Mouse (Mus musculus): Measurements from ENCODE around the gene Sat2. TPM values are rescaled to one million over a fixed set of nuclear protein-coding genes. Genes with fewer than 3 reads are reported as not detected.
A peak's percentile ranks its signal among the peaks of the same experiment; 100 is the strongest.
"Not testable (repeated sequence)": the region's sequence is repeated elsewhere in the genome, so short reads cannot be mapped to it uniquely, and the experiment has no call there.

Gene Sat2
- polyA plus RNA-seq, 1 experiment from 2014 or later = 21.8 TPM

DNA sequence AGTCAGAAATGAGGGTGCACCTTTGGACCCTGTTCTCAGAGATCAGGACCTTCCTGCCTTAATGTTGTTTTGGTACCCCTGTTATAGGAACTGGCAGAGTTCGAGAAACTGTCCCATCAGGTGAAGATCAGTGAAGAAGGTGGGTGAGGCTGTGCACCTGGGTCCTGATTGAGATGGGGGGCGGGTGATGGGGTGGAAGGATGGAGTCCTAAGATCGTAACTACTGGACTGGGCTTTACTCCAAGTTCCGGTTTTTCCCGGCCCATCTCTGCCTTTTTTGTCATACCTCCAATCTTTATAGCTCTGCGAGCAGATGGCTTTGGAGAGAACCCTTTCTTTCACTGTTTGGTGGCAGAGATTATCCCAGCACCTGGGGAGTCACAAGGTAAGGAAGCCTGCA is 582 bp downstream of the Sat2 start:
- WGBS = 39% methylated on average over 6 of the region's 6 CpGs
- Histone ChIP-seq H3K4me1 (peaks cover 31% of the 10 kb centered on the region), H3K9me3 (no peaks in the 10 kb centered on the region), H3K27me3 (ENCODE audit: insufficient read depth, poor library complexity, severe bottlenecking) (peaks cover 3% of the 10 kb centered on the region; the same call in 1 of the 2 replicates), H3K27ac (peak overlapping the region; percentile 93), H3K36me3 (no peaks in the 10 kb centered on the region), H3K4me3 (peak overlapping the region; percentile 74)
- DNase-seq (ENCODE audit: low spot score) = no peak

DNA sequence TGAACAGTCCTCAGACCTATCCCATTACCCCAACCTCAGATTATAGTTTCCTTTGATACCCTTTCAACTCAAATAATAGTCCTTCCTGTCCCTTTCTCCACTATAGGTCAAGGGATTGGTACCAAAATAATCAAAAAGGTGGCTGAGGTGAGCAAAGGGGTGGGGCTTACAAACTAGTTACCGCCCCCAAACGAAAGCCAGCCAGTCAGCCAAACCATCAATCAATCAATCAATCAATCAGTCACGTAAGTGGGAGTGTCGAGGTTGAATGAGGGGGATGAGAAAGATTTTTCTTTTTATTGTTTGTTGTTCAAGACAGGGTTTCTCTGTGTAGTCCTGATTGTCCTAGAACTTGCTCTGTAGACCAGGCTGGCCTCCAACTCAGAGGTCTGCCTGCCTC is 1.2 kb downstream of the Sat2 start:
- peak overlapping the region; percentile 74; the same call in 1 of the 2 replicates for H3K4me3 ChIP-seq
- H3K36me3 ChIP-seq = no peaks in the 10 kb centered on the region
- H3K4me1 ChIP-seq = peaks cover 26% of the 10 kb centered on the region
- 56% methylated on average over 4 of the region's 4 CpGs for WGBS
- H3K27me3 ChIP-seq (ENCODE audit: insufficient read depth, poor library complexity, severe bottlenecking) = no peaks in the 10 kb centered on the region
- 0 out of 2 replicates have a peak overlapping the region, but pooled peaks have one; percentile 93 for H3K27ac ChIP-seq
- DNase-seq (ENCODE audit: low spot score) = no peak
- no peaks in the 10 kb centered on the region for H3K9me3 ChIP-seq

DNA sequence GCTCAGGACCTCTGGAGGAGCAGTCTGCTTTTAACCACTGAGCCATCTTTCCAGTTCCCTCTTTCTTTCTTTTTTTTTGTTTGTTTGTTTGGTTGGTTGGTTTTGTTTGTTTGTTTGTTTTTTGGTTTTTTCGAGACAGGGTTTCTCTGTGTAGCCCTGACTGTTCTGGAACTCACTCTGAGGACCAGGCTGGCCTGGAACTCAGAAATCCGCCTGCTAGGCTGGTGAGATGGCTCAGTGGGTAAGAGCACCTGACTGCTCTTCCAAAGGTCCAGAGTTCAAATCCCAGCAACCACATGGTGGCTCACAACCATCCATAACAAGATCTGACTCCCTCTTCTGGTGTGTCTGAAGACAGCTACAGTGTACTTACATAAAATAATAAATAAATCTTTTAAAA is 2.5 kb downstream of the Sat2 start:
- WGBS = 85% methylated on average over 2 of the region's 2 CpGs
- H3K4me3 ChIP-seq; H3K27ac ChIP-seq; H3K36me3 ChIP-seq; H3K27me3 ChIP-seq (ENCODE audit: insufficient read depth, poor library complexity, severe bottlenecking); DNase-seq (ENCODE audit: low spot score); H3K9me3 ChIP-seq: not testable (repeated sequence)
- peaks cover 22% of the 10 kb centered on the region for H3K4me1 ChIP-seq

DNA sequence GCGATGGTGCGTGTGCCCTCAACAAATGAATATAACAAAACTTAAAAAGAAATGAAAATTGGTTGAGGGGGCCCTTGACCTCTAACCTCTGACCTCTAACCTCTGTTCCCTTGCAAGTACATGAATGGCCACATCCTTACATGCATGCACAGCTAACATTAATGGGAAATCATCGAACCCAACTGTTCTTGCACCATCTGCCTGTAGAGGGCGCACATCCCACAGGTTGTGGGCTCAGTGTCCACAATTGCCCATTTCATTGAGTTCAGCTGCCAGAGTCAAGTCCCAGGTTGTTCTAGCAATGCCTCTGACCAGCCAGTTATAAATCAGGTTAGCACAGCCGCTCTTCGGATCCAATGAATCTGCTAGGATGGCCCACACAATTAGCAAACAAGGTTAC is 6.5 kb downstream of the Sat2 start:
- Histone ChIP-seq H3K9me3 (no peaks in the 10 kb centered on the region), H3K4me1 (0 out of 2 replicates have a peak, but pooled peaks cover 4% of the 10 kb centered on the region), H3K36me3 (no peaks in the 10 kb centered on the region), H3K4me3 (no peak overlapping the region), H3K27ac (no peak overlapping the region), H3K27me3 (ENCODE audit: insufficient read depth, poor library complexity, severe bottlenecking) (no peaks in the 10 kb centered on the region)
- 36% methylated on average over 6 of the region's 6 CpGs for WGBS
- DNase-seq (ENCODE audit: low spot score) = peak; percentile 92

DNA sequence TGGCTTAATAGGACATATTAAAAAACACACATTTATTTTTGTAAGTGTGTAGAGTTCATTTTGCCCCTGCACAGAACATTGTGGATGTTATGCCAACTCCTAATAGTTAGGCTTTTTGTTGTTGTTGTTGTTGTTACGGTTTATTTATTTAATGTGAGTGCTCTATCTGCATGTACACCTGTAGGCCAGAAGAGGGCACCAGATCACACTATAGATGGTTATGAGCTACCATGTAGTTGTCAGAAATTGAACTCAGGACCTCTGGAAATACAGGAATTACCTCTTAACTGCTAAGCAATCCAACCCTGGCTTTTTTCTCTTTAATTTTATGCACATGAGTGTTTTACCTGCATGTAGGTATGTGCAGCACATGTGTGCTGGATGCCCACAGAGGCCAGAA is 8.0 kb downstream of the Sat2 start:
- DNase-seq (ENCODE audit: low spot score) = no peak
- Histone ChIP-seq H3K9me3 (no peaks in the 10 kb centered on the region), H3K27me3 (ENCODE audit: insufficient read depth, poor library complexity, severe bottlenecking) (no peaks in the 10 kb centered on the region), H3K36me3 (no peaks in the 10 kb centered on the region), H3K4me3 (no peak overlapping the region), H3K27ac (no peak overlapping the region), H3K4me1 (peaks cover 16% of the 10 kb centered on the region)
- 69% methylated on average over 1 of the region's 1 CpGs for WGBS

DNA sequence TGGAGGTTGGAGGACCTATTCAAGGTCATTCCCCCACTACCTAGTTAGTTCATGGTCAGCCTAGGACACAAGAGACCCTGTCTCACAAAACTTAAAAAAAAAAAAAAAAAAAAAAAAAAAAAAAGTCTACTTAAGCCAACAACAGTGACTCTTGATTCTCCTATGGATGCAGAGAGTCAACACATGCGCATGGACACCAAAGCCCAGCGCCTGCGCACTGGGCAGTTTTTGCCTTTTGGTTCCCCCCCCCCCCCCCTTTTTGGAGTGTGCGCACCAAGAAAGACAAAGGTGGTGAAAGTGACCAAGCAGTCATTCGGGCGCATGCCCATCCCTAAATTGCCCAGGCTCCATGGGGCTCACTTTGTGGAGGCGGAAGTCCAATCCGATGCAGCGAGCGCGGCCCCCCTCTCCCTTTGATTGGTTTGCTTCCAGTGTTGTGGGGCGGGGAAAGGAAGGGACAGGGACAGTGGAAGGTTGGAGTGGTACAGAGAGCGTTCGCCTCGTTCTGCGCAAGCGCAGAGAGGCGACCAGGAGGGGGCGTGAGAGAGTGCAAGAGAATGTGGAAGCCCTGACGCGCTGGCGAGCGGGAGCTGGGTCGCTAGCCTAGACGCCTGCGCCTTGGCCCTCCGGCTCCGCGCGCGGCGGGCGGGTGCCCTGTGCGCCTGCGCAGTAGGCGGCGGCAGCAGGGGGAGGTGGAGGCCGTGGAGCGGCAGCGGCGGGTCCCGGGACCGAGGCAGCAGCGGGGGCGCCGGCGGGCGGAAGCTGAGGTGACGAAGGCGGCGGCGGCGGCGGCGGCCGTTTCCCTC is 10.7 kb downstream of the Sat2 start, which contains the start of gene Fxr2:
TSS of gene Fxr2 (plus strand) at position 707 of the 806 bp plus-strand sequence.
- WGBS = under 1% methylated on average over 55 of the region's 56 CpGs
- H3K4me3 ChIP-seq = peak within 1 kb of the TSS; percentile 99
- H3K9me3 ChIP-seq = no peaks in the 10 kb centered on the region
- peak within 1 kb of the TSS; percentile 98 for H3K27ac ChIP-seq
- peak; percentile 100 for DNase-seq (ENCODE audit: low spot score)
- peaks cover 10% of the 10 kb centered on the region for H3K36me3 ChIP-seq
- H3K27me3 ChIP-seq (ENCODE audit: insufficient read depth, poor library complexity, severe bottlenecking) = no peaks in the 10 kb centered on the region
- peaks cover 29% of the 10 kb centered on the region for H3K4me1 ChIP-seq

DNA sequence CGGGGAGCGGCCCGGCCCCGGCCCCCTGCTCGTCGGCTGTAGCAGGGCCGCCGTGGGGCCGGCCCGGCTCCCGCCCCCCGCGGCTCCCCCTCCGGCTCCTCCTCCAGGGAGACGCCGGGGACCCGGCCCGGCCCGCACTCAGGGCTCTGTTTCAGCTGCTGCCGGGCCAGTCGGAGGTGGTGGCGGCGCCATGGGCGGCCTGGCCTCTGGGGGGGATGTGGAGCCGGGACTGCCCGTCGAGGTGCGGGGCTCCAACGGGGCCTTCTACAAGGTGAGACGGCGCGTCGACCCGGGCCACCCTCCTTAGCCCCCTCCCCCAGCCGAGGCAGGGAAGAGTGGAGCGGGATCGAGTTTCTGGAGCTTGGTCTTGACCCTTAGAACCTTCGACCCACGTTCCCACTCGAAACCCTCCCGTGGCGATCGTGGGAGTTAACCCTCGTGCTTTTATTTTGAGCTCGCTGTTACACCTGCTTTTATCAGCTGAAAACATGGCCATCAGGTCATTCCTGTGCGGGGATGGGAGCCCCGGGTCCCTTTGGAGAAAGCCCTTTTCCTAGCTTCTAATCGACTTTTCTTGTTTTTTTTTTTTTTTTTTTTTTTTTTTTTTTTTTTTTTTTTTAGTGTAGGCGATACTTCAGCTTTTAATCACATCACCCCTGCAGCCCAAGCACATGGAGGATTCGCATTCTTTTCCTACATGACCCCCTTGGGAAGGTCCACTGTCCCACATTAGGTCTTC is 11.5 kb downstream of the Sat2 start:
- WGBS = 1% methylated on average over 50 of the region's 50 CpGs
- H3K36me3 ChIP-seq = peaks cover 15% of the 10 kb centered on the region
- peak; percentile 89 for DNase-seq (ENCODE audit: low spot score)
- peak overlapping the region; percentile 99 for H3K4me3 ChIP-seq
- peaks cover 29% of the 10 kb centered on the region for H3K4me1 ChIP-seq
- H3K9me3 ChIP-seq = no peaks in the 10 kb centered on the region
- H3K27ac ChIP-seq = peak overlapping the region; percentile 98
- no peaks in the 10 kb centered on the region for H3K27me3 ChIP-seq (ENCODE audit: insufficient read depth, poor library complexity, severe bottlenecking)

DNA sequence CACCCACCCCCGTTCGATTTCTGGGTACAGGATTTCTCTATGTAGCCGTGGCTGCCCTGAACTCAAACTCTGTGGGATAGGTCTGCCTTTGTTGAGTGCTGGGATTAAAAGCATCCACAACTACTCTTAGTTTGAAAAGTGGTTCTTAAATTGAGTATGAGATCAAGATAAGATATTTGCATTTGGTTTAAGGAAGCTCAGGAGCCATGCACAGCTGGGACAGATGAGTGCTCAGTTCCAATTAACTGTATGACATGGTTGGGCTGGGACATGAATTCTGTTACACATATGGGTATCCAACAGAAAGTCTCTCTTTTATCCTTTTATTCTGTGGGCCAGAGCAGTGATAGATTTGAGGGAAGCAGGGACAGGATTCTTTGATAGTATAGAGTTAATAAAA is 13.6 kb downstream of the Sat2 start:
- peaks cover 29% of the 10 kb centered on the region for H3K4me1 ChIP-seq
- no peaks in the 10 kb centered on the region for H3K9me3 ChIP-seq
- H3K27ac ChIP-seq = no peak overlapping the region
- no peak for DNase-seq (ENCODE audit: low spot score)
- peaks cover 33% of the 10 kb centered on the region for H3K36me3 ChIP-seq
- H3K4me3 ChIP-seq = no peak overlapping the region
- 89% methylated on average over 3 of the region's 3 CpGs for WGBS
- no peaks in the 10 kb centered on the region for H3K27me3 ChIP-seq (ENCODE audit: insufficient read depth, poor library complexity, severe bottlenecking)

DNA sequence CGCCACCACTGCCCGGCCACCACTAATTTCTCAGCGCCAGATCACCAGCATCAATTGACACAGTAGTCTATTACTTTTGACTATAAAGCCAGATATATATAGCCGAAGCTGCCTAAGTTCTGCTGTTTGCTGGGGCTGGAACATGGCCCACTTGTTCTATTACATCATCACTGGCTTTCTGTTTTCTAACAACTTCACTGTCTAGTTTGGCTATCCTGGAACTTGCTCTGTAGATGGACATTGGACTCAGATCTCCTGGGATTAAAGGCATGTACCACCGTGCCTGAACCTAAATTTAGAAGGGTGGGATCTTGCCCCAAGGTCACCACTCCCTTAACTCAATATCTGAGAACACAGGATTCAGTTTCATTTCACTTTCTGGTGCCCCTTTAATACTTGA is 24.0 kb downstream of the Sat2 start:
- Histone ChIP-seq H3K9me3 (no peaks in the 10 kb centered on the region), H3K36me3 (peaks cover 97% of the 10 kb centered on the region), H3K4me3 (no peak overlapping the region), H3K27ac (no peak overlapping the region), H3K4me1 (no peaks in the 10 kb centered on the region), H3K27me3 (ENCODE audit: insufficient read depth, poor library complexity, severe bottlenecking) (no peaks in the 10 kb centered on the region)
- no peak for DNase-seq (ENCODE audit: low spot score)
- WGBS = 88% methylated on average over 5 of the region's 5 CpGs

DNA sequence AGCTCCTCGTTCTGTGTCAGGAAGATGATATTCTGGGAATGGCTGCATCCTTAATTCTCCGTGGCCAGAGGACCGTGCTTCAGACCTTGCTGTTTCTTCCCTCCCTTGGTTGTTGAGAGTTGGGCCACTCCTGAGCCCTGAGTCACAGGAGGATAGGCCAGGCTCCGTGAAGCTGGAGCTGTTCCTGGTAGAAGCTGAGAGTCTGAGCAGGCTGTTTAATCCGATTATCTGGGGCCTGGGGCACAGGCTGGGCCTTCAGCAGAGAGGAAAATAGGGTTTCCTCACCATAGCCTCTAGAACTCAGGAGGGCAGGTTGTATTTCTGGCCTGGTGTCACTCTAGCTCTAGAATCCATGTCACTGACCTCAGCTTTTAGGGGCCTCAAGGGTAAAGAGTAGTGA is 31.6 kb downstream of the Sat2 start:
- H3K9me3 ChIP-seq = no peaks in the 10 kb centered on the region
- no peak overlapping the region for H3K4me3 ChIP-seq
- 68% methylated on average over 5 of the region's 5 CpGs for WGBS
- DNase-seq (ENCODE audit: low spot score) = no peak
- peaks cover 87% of the 10 kb centered on the region for H3K36me3 ChIP-seq
- peaks cover 35% of the 10 kb centered on the region for H3K4me1 ChIP-seq
- H3K27me3 ChIP-seq (ENCODE audit: insufficient read depth, poor library complexity, severe bottlenecking) = no peaks in the 10 kb centered on the region
- H3K27ac ChIP-seq = no peak overlapping the region

DNA sequence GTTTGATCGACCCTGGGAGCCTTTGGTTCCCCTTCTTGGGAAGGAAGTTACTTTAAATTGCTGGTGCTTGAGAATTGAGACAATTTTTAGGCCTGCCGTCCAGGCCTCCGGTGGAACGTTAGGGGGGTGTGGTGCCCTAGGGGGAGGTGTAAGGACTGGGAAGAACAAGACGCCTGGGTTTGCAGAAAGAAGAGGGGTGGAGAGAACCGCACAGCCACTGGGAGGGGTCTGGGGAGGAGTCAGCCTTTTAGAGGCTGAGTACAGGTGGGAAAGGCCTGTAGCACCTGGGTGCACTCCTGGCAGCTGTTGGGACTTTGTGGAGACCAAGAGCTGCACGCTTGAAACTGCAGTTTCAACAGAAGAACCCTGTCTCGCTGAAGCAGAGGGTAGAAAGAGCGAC is 32.9 kb downstream of the Sat2 start:
- H3K4me3 ChIP-seq = peak overlapping the region; percentile 13; the same call in 1 of the 2 replicates
- H3K36me3 ChIP-seq = peaks cover 85% of the 10 kb centered on the region
- H3K9me3 ChIP-seq = no peaks in the 10 kb centered on the region
- peak overlapping the region; percentile 59 for H3K27ac ChIP-seq
- H3K4me1 ChIP-seq = peaks cover 38% of the 10 kb centered on the region
- 39% methylated on average over 9 of the region's 9 CpGs for WGBS
- no peak for DNase-seq (ENCODE audit: low spot score)
- H3K27me3 ChIP-seq (ENCODE audit: insufficient read depth, poor library complexity, severe bottlenecking) = no peaks in the 10 kb centered on the region

DNA sequence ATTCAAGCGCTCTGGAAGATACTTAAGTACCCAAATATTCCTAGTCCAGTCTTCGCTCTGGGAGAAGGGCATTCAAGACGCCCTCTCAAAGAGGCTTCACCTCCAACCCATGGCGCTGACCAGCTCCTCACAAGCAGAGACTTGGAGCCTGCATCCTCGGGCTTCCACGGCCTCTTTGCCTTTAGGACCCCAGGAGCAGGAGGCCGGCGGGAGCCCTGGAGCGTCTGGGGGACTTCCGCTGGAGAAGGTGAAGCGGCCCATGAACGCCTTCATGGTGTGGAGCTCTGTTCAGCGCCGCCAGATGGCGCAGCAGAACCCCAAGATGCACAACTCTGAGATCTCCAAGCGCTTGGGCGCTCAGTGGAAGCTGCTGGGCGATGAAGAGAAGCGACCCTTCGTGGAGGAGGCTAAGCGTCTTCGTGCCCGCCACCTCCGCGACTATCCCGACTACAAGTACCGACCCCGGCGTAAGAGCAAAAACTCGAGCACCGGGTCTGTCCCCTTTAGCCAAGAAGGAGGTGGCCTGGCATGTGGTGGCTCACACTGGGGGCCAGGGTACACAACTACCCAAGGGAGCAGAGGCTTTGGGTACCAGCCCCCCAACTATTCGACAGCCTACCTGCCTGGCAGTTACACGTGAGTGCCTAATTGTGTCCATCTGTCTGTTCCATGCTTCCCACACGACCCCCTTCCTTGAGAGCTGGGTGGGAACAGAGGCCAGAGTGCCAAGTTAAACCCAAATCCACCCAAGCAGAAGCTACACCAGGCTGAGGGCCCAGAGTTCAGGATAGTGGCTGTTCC is 33.6 kb downstream of the Sat2 start, which contains the start of gene Sox15:
TSS of gene Sox15 (plus strand) at position 51 of the 801 bp plus-strand sequence.
- H3K9me3 ChIP-seq = no peaks in the 10 kb centered on the region
- no peaks in the 10 kb centered on the region for H3K27me3 ChIP-seq (ENCODE audit: insufficient read depth, poor library complexity, severe bottlenecking)
- H3K4me3 ChIP-seq = peak within 1 kb of the TSS; percentile 13; the same call in 1 of the 2 replicates
- H3K36me3 ChIP-seq = peaks cover 78% of the 10 kb centered on the region
- DNase-seq (ENCODE audit: low spot score) = peak; percentile 89
- WGBS = 24% methylated on average over 34 of the region's 34 CpGs
- peak within 1 kb of the TSS; percentile 59 for H3K27ac ChIP-seq
- peaks cover 38% of the 10 kb centered on the region for H3K4me1 ChIP-seq

All from heart, embryonic 10.5 days (tissue).